Mouse (Mus musculus) MEL (cell line): ENCODE measurements around the gene Gm43517. TPM values are rescaled to one million over a fixed set of nuclear protein-coding genes. Genes with fewer than 3 reads are reported as not detected.

Source experiments
- DNase-seq: peaks from one replicate; pipeline ENCODE4 v3.0.0; 2011; ENCODE audit warnings: low read depth, low spot score
- H3K27ac ChIP-seq: 2 replicates; pipeline ENCODE4 v1.5.1; 2012; ENCODE audit warnings: low read depth, mild to moderate bottlenecking, control low read depth, low read length, moderate library complexity; ENCODE audit not compliant: control insufficient read depth
- H3K27me3 ChIP-seq, 2 experiments: fragments of 150-350 bp in 1 of 2; sonication (generic) in 1 of 2; 2 replicates each; pipeline ENCODE4 v1.6.1; 2012; ENCODE audit warnings: low read length in 2 of 2, mild to moderate bottlenecking in 2 of 2, improper control_type of control experiment in 1 of 2, moderate library complexity in 1 of 2; ENCODE audit not compliant: insufficient read depth in 2 of 2, control insufficient read depth in 1 of 2
- H3K36me3 ChIP-seq, 2 experiments: 2 replicates each; pipeline ENCODE4 v1.6.1; 2012 to 2014; ENCODE audit warnings: low read length in 2 of 2, improper control_type of control experiment in 1 of 2, inconsistent platforms in 1 of 2, mild to moderate bottlenecking in 1 of 2; ENCODE audit not compliant: insufficient read depth in 2 of 2, control insufficient read depth in 1 of 2
- H3K4me1 ChIP-seq, 2 experiments: fragments of 150-350 bp in 1 of 2; sonication (generic) in 1 of 2; 2 replicates each; pipeline ENCODE4 v1.6.1; 2012; ENCODE audit warnings: low read length in 2 of 2, improper control_type of control experiment in 1 of 2, mild to moderate bottlenecking in 1 of 2; ENCODE audit not compliant: insufficient read depth in 2 of 2, control insufficient read depth in 1 of 2
- H3K4me3 ChIP-seq, 2 experiments: fragments of 150-350 bp in 1 of 2; sonication (generic) in 1 of 2; 2 replicates each; pipeline ENCODE4 v1.5.1; 2012; ENCODE audit warnings: low read depth in 2 of 2, low read length in 2 of 2, mild to moderate bottlenecking in 2 of 2, moderate library complexity in 2 of 2, control low read depth in 1 of 2, improper control_type of control experiment in 1 of 2; ENCODE audit not compliant: control insufficient read depth in 1 of 2, insufficient read depth in 1 of 2
- H3K79me2 ChIP-seq: 2 replicates; pipeline ENCODE4 v1.6.1; 2012; ENCODE audit warnings: mild to moderate bottlenecking, low read length, moderate library complexity; ENCODE audit not compliant: control insufficient read depth, poor library complexity, insufficient read depth
- H3K9ac ChIP-seq: 2 replicates; pipeline ENCODE4 v1.6.1; 2012; ENCODE audit warnings: low read depth, mild to moderate bottlenecking, control low read depth, low read length, moderate library complexity; ENCODE audit not compliant: control insufficient read depth, poor library complexity, severe bottlenecking
- H3K9me3 ChIP-seq: fragments of 150-350 bp; sonication (generic); replicated peaks from 2 replicates; pipeline ENCODE4 v1.6.1; 2012; ENCODE audit warnings: mild to moderate bottlenecking, low read length, improper control_type of control experiment, moderate library complexity; ENCODE audit not compliant: insufficient read depth
- CHD2 ChIP-seq: IDR thresholded peaks from 2 replicates; pipeline ENCODE4 v1.6.1; 2011; ENCODE audit warnings: low read length, improper control_type of control experiment
- E2F4 ChIP-seq: IDR thresholded peaks from 2 replicates; pipeline ENCODE4 v1.6.1; 2011; ENCODE audit warnings: low read depth, low read length, improper control_type of control experiment, borderline replicate concordance
- EP300 ChIP-seq, 2 experiments: IDR thresholded peaks; 2 replicates each; pipeline ENCODE4 v1.6.1; 2011; ENCODE audit warnings: improper control_type of control experiment in 2 of 2, low read length in 2 of 2, low read depth in 1 of 2, mild to moderate bottlenecking in 1 of 2
- GABPA ChIP-seq: IDR thresholded peaks from 2 replicates; pipeline ENCODE4 v1.6.1; 2012; ENCODE audit warnings: low read depth, mild to moderate bottlenecking, inconsistent platforms, low read length, improper control_type of control experiment, moderate library complexity
- GATA1 ChIP-seq: IDR thresholded peaks from 2 replicates; pipeline ENCODE4 v1.6.1; 2011; ENCODE audit warnings: low read depth, low read length, improper control_type of control experiment
- JUND ChIP-seq: IDR thresholded peaks from 2 replicates; pipeline ENCODE4 v1.6.1; 2011; ENCODE audit warnings: low read depth, mild to moderate bottlenecking, improper control_type of control experiment, low read length
- KAT2A ChIP-seq: conservative IDR thresholded peaks from 2 replicates; pipeline ENCODE4 v1.6.1; 2012; ENCODE audit warnings: low read depth, low read length, improper control_type of control experiment, inconsistent platforms
- MAFK ChIP-seq: IDR thresholded peaks from 2 replicates; pipeline ENCODE4 v1.6.1; 2011; ENCODE audit warnings: low read depth, mild to moderate bottlenecking, low read length, improper control_type of control experiment, borderline replicate concordance
- MEF2A ChIP-seq: IDR thresholded peaks from 2 replicates; pipeline ENCODE4 v1.6.1; 2014; ENCODE audit warnings: low read depth, mild to moderate bottlenecking, inconsistent platforms, low read length, improper control_type of control experiment; ENCODE audit not compliant: poor library complexity, insufficient replicate concordance, severe bottlenecking; ENCODE audit errors: extremely low read depth
- MYB ChIP-seq: IDR thresholded peaks from 2 replicates; pipeline ENCODE4 v1.6.1; 2011; ENCODE audit warnings: mild to moderate bottlenecking, low read depth, low read length, improper control_type of control experiment
- MYC ChIP-seq: IDR thresholded peaks from 2 replicates; pipeline ENCODE4 v1.6.1; 2011; ENCODE audit warnings: low read depth, mild to moderate bottlenecking, low read length, improper control_type of control experiment, moderate library complexity
- NELFE ChIP-seq: IDR thresholded peaks from 2 replicates; pipeline ENCODE4 v1.6.1; 2011; ENCODE audit warnings: low read depth, low read length, improper control_type of control experiment
- POLR2A ChIP-seq, 2 experiments: IDR thresholded peaks; 2 replicates each; pipeline ENCODE4 v1.6.1; 2011 to 2012; ENCODE audit warnings: low read length in 2 of 2, mild to moderate bottlenecking in 2 of 2, control low read depth in 1 of 2, improper control_type of control experiment in 1 of 2, low read depth in 1 of 2, moderate library complexity in 1 of 2; ENCODE audit not compliant: control insufficient read depth in 1 of 2, insufficient read depth in 1 of 2, poor library complexity in 1 of 2
- POLR2AphosphoS5 ChIP-seq: IDR thresholded peaks from 2 replicates; pipeline ENCODE4 v1.6.1; 2012; ENCODE audit warnings: low read depth, borderline replicate concordance, mild to moderate bottlenecking, inconsistent platforms, low read length, moderate library complexity, mixed read lengths
- RCOR1 ChIP-seq: IDR thresholded peaks from 2 replicates; pipeline ENCODE4 v1.6.1; 2012; ENCODE audit warnings: low read depth, mild to moderate bottlenecking, inconsistent platforms, low read length, improper control_type of control experiment
- SIN3A ChIP-seq: IDR thresholded peaks from 2 replicates; pipeline ENCODE4 v1.6.1; 2012; ENCODE audit warnings: low read length, improper control_type of control experiment, inconsistent platforms
- SMC3 ChIP-seq: IDR thresholded peaks from 2 replicates; pipeline ENCODE4 v1.6.1; 2011; ENCODE audit warnings: low read depth, low read length, improper control_type of control experiment
- TBP ChIP-seq: IDR thresholded peaks from 2 replicates; pipeline ENCODE4 v1.8.0; 2011; ENCODE audit warnings: low read depth, low read length, improper control_type of control experiment
- UBTF ChIP-seq: IDR thresholded peaks from 2 replicates; pipeline ENCODE4 v1.6.1; 2012; ENCODE audit warnings: low read depth, mild to moderate bottlenecking, inconsistent platforms, low read length, improper control_type of control experiment, moderate library complexity, borderline replicate concordance; ENCODE audit not compliant: insufficient read depth
- USF1 ChIP-seq: IDR thresholded peaks from 2 replicates; pipeline ENCODE4 v1.6.1; 2014; ENCODE audit warnings: low read depth, mild to moderate bottlenecking, inconsistent platforms, low read length, improper control_type of control experiment, moderate library complexity
- USF2 ChIP-seq, 2 experiments: IDR thresholded peaks; 2 replicates each; pipeline ENCODE4 v1.6.1; 2011 to 2012; ENCODE audit warnings: improper control_type of control experiment in 2 of 2, low read length in 2 of 2, borderline replicate concordance in 1 of 2, inconsistent platforms in 1 of 2, low read depth in 1 of 2, mild to moderate bottlenecking in 1 of 2; ENCODE audit not compliant: insufficient read depth in 1 of 2
- ZC3H11A ChIP-seq: IDR thresholded peaks from 2 replicates; pipeline ENCODE4 v1.6.1; 2012; ENCODE audit warnings: low read depth, mild to moderate bottlenecking, inconsistent platforms, low read length, improper control_type of control experiment
- polyA plus RNA-seq, 2 experiments: library from polyadenylated mRNA; stranded (reverse) in 1 of 2; unstranded in 1 of 2; fragments of >175 nt in 1 of 2; fragments of >200 nt in 1 of 2; gene quantifications; 2 replicates each; pipeline versions ENCODE4 v1.2.1 to v1.2.4; 2012; ENCODE audit warnings: low replicate concordance in 2 of 2, low read depth in 1 of 2; ENCODE audit not compliant: insufficient read length in 2 of 2, insufficient read depth in 1 of 2, missing spikeins in 1 of 2
- total RNA-seq: library from RNA; depleted of rRNA; stranded (reverse); fragments of 300-350 nt; gene quantifications from 2 replicates; pipeline ENCODE4 v1.2.3, GENCODE M21; 2012

Gm43517 gene
- total and polyA plus RNA-seq, 3 experiments = not detected

DNA sequence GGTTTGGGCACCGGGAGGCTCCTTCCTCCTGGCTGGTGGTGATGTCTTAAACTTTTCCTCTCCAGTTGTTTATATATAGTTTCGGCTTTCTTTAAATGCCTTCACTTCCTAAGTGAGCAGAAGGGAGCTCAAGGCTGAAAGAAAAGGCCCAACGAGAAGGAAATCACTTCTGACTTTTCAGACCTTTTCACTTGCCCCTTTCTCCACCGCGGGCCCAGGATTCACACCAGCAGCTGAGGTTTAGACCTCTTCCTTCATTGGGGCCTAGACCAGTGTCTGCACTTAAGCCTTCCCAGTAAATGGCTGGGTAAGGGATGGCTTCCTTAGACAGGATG, 16.8 kb downstream of the Gm43517 start:
- TF ChIP-seq SMC3 = no peak
- no peak for TF ChIP-seq MYC
- no peak for TF ChIP-seq EP300 (IDR thresholded peaks at IDR 0.05; ENCODE audit: low read depth in 1 of 2, low read length in 2 of 2)
- TF ChIP-seq USF2 (IDR thresholded peaks at IDR 0.05; ENCODE audit: borderline replicate concordance in 1 of 2, insufficient read depth in 1 of 2, low read depth in 1 of 2, low read length in 2 of 2) = no peak
- no peak for TF ChIP-seq GABPA
- no peak for TF ChIP-seq USF1
- no peak for TF ChIP-seq MAFK
- no peak for TF ChIP-seq E2F4
- TF ChIP-seq RCOR1 = no peak
- no peak for TF ChIP-seq MEF2A
- no peak for TF ChIP-seq ZC3H11A
- no peak for TF ChIP-seq MYB
- TF ChIP-seq POLR2A (IDR thresholded peaks at IDR 0.05; ENCODE audit: control insufficient read depth in 1 of 2, insufficient read depth in 1 of 2, low read depth in 1 of 2, low read length in 2 of 2, poor library complexity in 1 of 2) = no peak
- no peak for TF ChIP-seq UBTF
- no peak for TF ChIP-seq GATA1
- no peak for TF ChIP-seq TBP
- no peak for TF ChIP-seq JUND
- DNase-seq = no peak
- H3K9ac ChIP-seq = no peak overlapping the region
- H3K27ac ChIP-seq = no peak overlapping the region
- H3K36me3 ChIP-seq = no peaks in the 10 kb centered on the region
- no peaks in the 10 kb centered on the region for H3K9me3 ChIP-seq
- no peaks in the 10 kb centered on the region for H3K4me1 ChIP-seq
- no peak overlapping the region for H3K4me3 ChIP-seq
- H3K79me2 ChIP-seq = no peaks in the 10 kb centered on the region
- H3K27me3 ChIP-seq = no peaks in the 10 kb centered on the region

DNA sequence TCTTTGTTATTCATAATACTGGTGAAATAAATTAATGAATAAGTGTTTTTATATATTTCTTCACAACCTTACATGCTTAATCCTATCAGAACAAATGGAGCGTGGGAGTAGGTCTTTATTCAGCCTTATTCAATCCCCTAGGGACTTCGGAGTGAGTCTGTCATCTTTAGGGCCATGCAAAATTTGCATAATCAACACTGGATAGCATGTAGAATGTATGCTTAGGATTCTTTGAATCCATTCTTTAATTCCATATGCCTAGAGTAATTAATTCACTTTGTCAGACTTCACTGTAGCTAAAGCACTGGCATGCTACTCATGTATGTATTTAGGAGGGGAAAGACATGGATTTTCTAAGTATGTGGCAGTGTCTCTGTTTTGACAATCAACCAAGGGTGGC, 24.9 kb downstream of the Gm43517 start:
- no peaks in the 10 kb centered on the region for H3K36me3 ChIP-seq
- H3K27me3 ChIP-seq = no peaks in the 10 kb centered on the region
- no peaks in the 10 kb centered on the region for H3K4me1 ChIP-seq
- no peak overlapping the region for H3K9ac ChIP-seq
- H3K27ac ChIP-seq = no peak overlapping the region
- no peak for TF ChIP-seq SIN3A
- TF ChIP-seq NELFE = no peak
- no peak for TF ChIP-seq KAT2A
- TF ChIP-seq GABPA = no peak
- TF ChIP-seq USF1 = no peak
- TF ChIP-seq CHD2 = no peak
- TF ChIP-seq POLR2AphosphoS5 = no peak
- no peak for TF ChIP-seq UBTF
- DNase-seq = no peak
- H3K79me2 ChIP-seq = no peaks in the 10 kb centered on the region
- H3K4me3 ChIP-seq = no peak overlapping the region
- no peaks in the 10 kb centered on the region for H3K9me3 ChIP-seq
